Mouse (Mus musculus) liver, embryonic 14.5 days (tissue): ENCODE results near the gene Gabbr2. TPM values are rescaled to one million over a fixed set of nuclear protein-coding genes. Genes with fewer than 3 reads are reported as not detected.

Source experiments
- ATAC-seq: fragments of 200-750 bp; cut with Nextera tagmentation; 2 replicates; pipeline ENCODE4 v1.8.0; 2017; ENCODE audit warnings: moderate number of reproducible peaks, mild to moderate bottlenecking, moderate library complexity; ENCODE audit not compliant: insufficient read depth
- DNase-seq, 3 experiments: peaks; one replicate each; pipeline ENCODE4 v3.0.0-alpha.2; 2012 to 2013; ENCODE audit warnings: low read depth in 3 of 3, low spot score in 3 of 3
- H3K27ac ChIP-seq: fragments of 300-500 bp; sonication (generic); 2 replicates; pipeline ENCODE4 v1.5.1; 2014; ENCODE audit warnings: moderate library complexity, mild to moderate bottlenecking, control low read depth, inconsistent platforms
- H3K27me3 ChIP-seq: fragments of 300-500 bp; sonication (generic); 2 replicates; pipeline ENCODE4 v1.6.1; 2014; ENCODE audit warnings: mild to moderate bottlenecking, low read length, moderate library complexity; ENCODE audit not compliant: control insufficient read depth, insufficient read depth
- H3K36me3 ChIP-seq: fragments of 300-500 bp; sonication (generic); replicated peaks from 2 replicates; pipeline ENCODE4 v1.6.1; 2014; ENCODE audit warnings: low read depth; ENCODE audit not compliant: control insufficient read depth, insufficient read depth
- H3K4me1 ChIP-seq, 2 experiments: fragments of 200-500 bp in 1 of 2; fragments of 300-500 bp in 1 of 2; sonication (generic) in 1 of 2; replicated peaks; 2 replicates each; pipeline ENCODE4 v1.6.1; 2012 to 2014; ENCODE audit warnings: antibody characterized with exemption in 1 of 2, inconsistent platforms in 1 of 2, low read length in 1 of 2; ENCODE audit not compliant: control insufficient read depth in 2 of 2, insufficient read depth in 2 of 2
- H3K4me2 ChIP-seq: fragments of 300-500 bp; sonication (generic); 2 replicates; pipeline ENCODE4 v1.6.1; 2014; ENCODE audit warnings: low read depth, mild to moderate bottlenecking, control low read depth, moderate library complexity
- H3K4me3 ChIP-seq, 2 experiments: fragments of 200-500 bp in 1 of 2; fragments of 300-500 bp in 1 of 2; sonication (generic) in 1 of 2; 2 replicates each; pipeline ENCODE4 v1.5.1; 2012 to 2014; ENCODE audit warnings: low read depth in 2 of 2, low read length in 2 of 2, mild to moderate bottlenecking in 2 of 2, control low read depth in 1 of 2, inconsistent platforms in 1 of 2, moderate library complexity in 1 of 2; ENCODE audit not compliant: insufficient read depth in 1 of 2
- H3K9ac ChIP-seq: fragments of 300-500 bp; sonication (generic); replicated peaks from 2 replicates; pipeline ENCODE4 v1.6.1; 2014; ENCODE audit warnings: mild to moderate bottlenecking, control low read depth, moderate library complexity
- H3K9me3 ChIP-seq: fragments of 300-500 bp; sonication (generic); 2 replicates; pipeline ENCODE4 v1.6.1; 2016; ENCODE audit warnings: low read length, mixed read lengths; ENCODE audit not compliant: control insufficient read depth
- CTCF ChIP-seq: IDR thresholded peaks from 2 replicates; pipeline ENCODE4 v1.5.1; 2016; ENCODE audit warnings: antibody characterized with exemption, low read depth, control low read depth
- EP300 ChIP-seq: IDR thresholded peaks from 2 replicates; pipeline ENCODE4 v1.6.1; 2016; ENCODE audit warnings: antibody characterized with exemption, low read depth
- WGBS: fragments of 180-500 bp; shearing (Covaris S2); extraction: QIAGEN DNeasy Blood & Tissue Kit; methylation state at CpG from one replicate; pipeline ENCODE4 v1.1.7; 2014; ENCODE audit not compliant: insufficient replicate concordance; 5-methylcytosine and 5-hydroxymethylcytosine counted together
- polyA plus RNA-seq, 2 experiments: library from polyadenylated mRNA; depleted of rRNA in 1 of 2; stranded (reverse) in 1 of 2; unstranded in 1 of 2; fragments of >200 nt; fragmentation: Nextera tagmentation in 1 of 2; extraction: Ambion mirVana in 1 of 2; gene quantifications; 2 replicates each; pipeline versions ENCODE4 v1.2.1 to v1.2.3; 2012 to 2014

Gene Gabbr2
- polyA plus RNA-seq, 2 experiments = 0.07 TPM; not detected in 1

DNA sequence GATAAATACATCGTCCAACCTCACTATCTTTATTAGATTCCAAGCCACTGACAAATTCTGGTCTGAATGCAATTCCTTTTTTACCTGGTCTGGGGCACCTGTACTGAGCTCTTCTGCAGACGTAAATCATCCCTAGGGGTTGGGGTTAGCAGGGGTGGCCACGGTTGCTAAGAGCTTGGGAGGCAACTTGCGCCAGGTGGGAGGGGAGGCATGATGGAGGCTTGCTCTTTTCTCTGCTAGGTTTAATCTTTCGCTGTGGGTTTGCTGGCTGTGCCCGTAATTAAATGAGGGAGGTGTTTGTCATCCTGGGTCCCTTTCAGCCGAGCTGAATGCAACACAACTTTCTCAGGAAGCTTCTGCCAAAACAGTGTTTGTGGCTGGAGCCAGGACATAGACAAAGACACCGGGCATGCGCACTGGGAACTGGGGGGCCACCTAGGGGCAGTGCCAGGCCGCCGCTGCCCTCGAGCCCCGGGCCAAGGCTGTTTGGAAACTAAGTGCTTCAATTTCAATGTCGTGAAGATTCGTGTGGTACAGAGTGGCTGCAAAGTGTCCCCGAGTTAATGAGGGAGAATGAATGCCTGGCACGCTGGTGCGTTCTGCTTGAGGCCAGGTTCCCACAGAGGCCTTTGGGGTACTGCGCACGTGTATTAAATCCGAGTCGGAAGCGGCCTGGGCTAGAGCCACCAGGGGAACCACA, 136.8 kb downstream of the Gabbr2 start:
- DNase-seq = no peak

GRCm38 (mm10) chr4:46853852-46854460, 137.7 kb downstream of the Gabbr2 start:
- DNase-seq (peak; percentile 93 to 94 (median 94)), ATAC-seq (peak; percentile 98)
- no peaks in the 10 kb centered on the region; the same call in 1 of the 2 replicates for H3K9me3 ChIP-seq
- 18% methylated on average over 12 of the region's 12 CpGs for WGBS
- H3K27ac ChIP-seq = peak overlapping the region; percentile 96
- peaks cover 30 to 31% of the 10 kb centered on the region in 2 experiments for H3K4me1 ChIP-seq
- peak overlapping the region; percentile 92 for H3K4me3 ChIP-seq
- TF ChIP-seq EP300 (peak; percentile 97), CTCF (no peak)
- H3K4me2 ChIP-seq = peak overlapping the region; percentile 84
- H3K36me3 ChIP-seq = peaks cover 20% of the 10 kb centered on the region
- H3K27me3 ChIP-seq = no peaks in the 10 kb centered on the region
- peak overlapping the region; percentile 98 for H3K9ac ChIP-seq

More for the DNA sequence above, 136.8 kb downstream of the Gabbr2 start:
- peaks cover 30 to 31% of the 10 kb centered on the region in 2 experiments for H3K4me1 ChIP-seq
- peaks cover 20% of the 10 kb centered on the region for H3K36me3 ChIP-seq
- H3K27ac ChIP-seq = peak overlapping the region; percentile 96
- TF ChIP-seq EP300 = no peak
- peak; percentile 54 for TF ChIP-seq CTCF
- H3K27me3 ChIP-seq = no peaks in the 10 kb centered on the region
- 45% methylated on average over 23 of the region's 23 CpGs for WGBS
- H3K9ac ChIP-seq = peak overlapping the region; percentile 98
- peak overlapping the region; percentile 92 for H3K4me3 ChIP-seq
- peak overlapping the region; percentile 84 for H3K4me2 ChIP-seq
- H3K9me3 ChIP-seq = no peaks in the 10 kb centered on the region; the same call in 1 of the 2 replicates
- ATAC-seq = peak; percentile 36; the same call in 1 of the 2 replicates

GRCm38 (mm10) chr4:46847745-46848144, 143.9 kb downstream of the Gabbr2 start:
- Histone ChIP-seq H3K36me3 (no peaks in the 10 kb centered on the region), H3K9me3 (no peaks in the 10 kb centered on the region; the same call in 1 of the 2 replicates), H3K27ac (no peak overlapping the region), H3K4me3 (no peak overlapping the region), H3K9ac (no peak overlapping the region), H3K4me2 (no peak overlapping the region), H3K27me3 (no peaks in the 10 kb centered on the region), H3K4me1 (peaks cover 7 to 11% of the 10 kb centered on the region in 2 experiments)
- DNase-seq (no peak), ATAC-seq (no peak)
- no peak for TF ChIP-seq EP300

- Histone ChIP-seq H3K9me3 (no peaks in the 10 kb centered on the region; the same call in 1 of the 2 replicates), H3K4me1 (no peaks in the 10 kb centered on the region; a peak in 1 of 4 replicates), H3K27me3 (no peaks in the 10 kb centered on the region), H3K4me2 (no peak overlapping the region), H3K27ac (no peak overlapping the region), H3K9ac (no peak overlapping the region), H3K4me3 (no peak overlapping the region), H3K36me3 (no peaks in the 10 kb centered on the region)
- no peak for DNase-seq
- TF ChIP-seq EP300 (no peak), CTCF (peak; percentile 60)
- WGBS = 81% methylated on average over 10 of the region's 10 CpGs
- no peak for ATAC-seq
Measured at GRCm38 (mm10) chr4:46846396-46846795, 145.3 kb downstream of the Gabbr2 start.

- Histone ChIP-seq H3K27me3 (no peaks in the 10 kb centered on the region), H3K9ac (no peak overlapping the region), H3K4me1 (no peaks in the 10 kb centered on the region; a peak in 1 of 4 replicates), H3K4me2 (no peak overlapping the region), H3K4me3 (no peak overlapping the region), H3K27ac (no peak overlapping the region), H3K36me3 (no peaks in the 10 kb centered on the region), H3K9me3 (no peaks in the 10 kb centered on the region)
- ATAC-seq (no peak), DNase-seq (no peak)
- 69% methylated on average over 6 of the region's 6 CpGs for WGBS
- TF ChIP-seq CTCF (no peak), EP300 (no peak)
Measured at GRCm38 (mm10) chr4:46844982-46845643, 146.6 kb downstream of the Gabbr2 start.
